Mouse (Mus musculus) testis, adult 2 months (tissue): Measurements from ENCODE around the gene Ptprh.

Experiments used
- CTCF ChIP-seq: fragments of 200-500 bp; IDR thresholded peaks from 2 replicates; pipeline ENCODE4 v1.5.1; 2012; ENCODE audit warnings: low read depth, mild to moderate bottlenecking, inconsistent platforms, low read length, moderate library complexity; ENCODE audit not compliant: control insufficient read depth, insufficient read depth, insufficient replicate concordance
- POLR2A ChIP-seq: fragments of 200-500 bp; IDR thresholded peaks from 2 replicates; pipeline ENCODE4 v1.6.1; 2012; ENCODE audit warnings: low read depth, mild to moderate bottlenecking, inconsistent platforms, low read length, moderate library complexity; ENCODE audit not compliant: control insufficient read depth

- TF ChIP-seq POLR2A: no peak
- no peak for TF ChIP-seq CTCF
Measured at GRCm38 (mm10) chr7:4500892-4501471, 102.9 kb downstream of the Ptprh start.
